Mouse (Mus musculus) MN1 (cell line): ENCODE results near the gene Tas2r104.

Experiments
- DNase-seq: peaks from one replicate; pipeline ENCODE4 v3.0.0-alpha.2; 2016; ENCODE audit warnings: low spot score

The Tas2r104 gene

DNA sequence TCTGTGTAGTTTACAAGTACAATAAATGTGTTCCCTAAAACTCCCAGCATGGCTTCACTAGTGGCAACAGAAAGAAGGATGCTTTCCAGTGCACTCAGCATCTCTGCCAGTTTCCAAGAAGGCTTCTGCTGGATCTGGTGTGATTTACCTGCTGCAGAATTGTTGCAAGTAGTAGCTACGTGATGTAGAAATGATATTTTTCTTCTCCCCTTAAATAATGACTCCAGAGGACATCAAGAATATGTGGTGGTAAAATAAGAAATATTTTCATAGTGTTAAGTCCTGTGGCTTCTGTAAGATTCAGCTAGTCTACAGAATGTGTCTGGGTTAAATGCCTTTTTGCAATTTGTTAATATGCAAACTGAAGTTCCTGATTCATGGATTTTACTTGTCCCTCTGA lies at the start of gene Tas2r104:
TSS of gene Tas2r104 (minus strand) at position 101 of the 400 bp plus-strand sequence.
- no peak for DNase-seq

DNA sequence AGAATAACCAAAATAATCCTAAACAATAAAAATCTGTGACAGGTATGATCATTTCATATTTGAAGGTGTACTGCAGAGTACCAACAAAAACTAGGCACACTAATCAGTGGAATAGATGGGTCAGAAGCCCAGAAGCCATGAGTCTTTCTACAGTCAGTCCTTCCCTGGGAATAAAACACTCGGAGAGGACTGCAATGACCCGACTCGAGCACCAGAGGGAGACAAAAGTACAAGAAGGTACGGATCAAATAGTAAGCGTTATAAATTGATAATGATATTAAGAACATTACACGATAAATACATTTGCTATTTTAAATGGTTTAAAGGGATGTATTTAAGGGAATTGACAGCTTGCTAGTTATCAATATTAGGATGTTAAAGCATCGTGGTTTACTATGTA lies 27.3 kb upstream of the Tas2r104 start:
- DNase-seq = peak; percentile 17

DNA sequence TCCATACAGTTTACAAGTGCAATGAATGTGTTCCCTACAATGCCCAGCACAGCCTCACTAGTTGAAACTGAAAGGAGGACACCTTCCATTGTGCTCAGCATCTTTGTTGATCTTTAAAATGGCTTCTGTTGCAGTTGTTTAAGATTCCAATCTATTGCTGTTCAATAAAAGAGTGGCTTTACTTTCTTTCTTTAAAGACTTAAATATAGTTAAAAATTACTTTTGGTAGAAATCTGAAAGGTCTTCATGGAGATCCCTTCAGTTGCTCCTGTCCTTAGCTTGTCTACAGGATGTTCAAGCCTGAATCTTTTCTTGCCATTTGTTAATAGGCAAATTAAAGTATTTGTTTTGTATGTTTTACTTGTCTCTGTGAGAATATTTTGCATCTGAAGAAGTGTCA lies 4.4 kb upstream of the Tas2r104 start, which contains the start of gene Tas2r114:
TSS of gene Tas2r114 (minus strand) at position 101 of the 400 bp plus-strand sequence.
- no peak for DNase-seq

DNA sequence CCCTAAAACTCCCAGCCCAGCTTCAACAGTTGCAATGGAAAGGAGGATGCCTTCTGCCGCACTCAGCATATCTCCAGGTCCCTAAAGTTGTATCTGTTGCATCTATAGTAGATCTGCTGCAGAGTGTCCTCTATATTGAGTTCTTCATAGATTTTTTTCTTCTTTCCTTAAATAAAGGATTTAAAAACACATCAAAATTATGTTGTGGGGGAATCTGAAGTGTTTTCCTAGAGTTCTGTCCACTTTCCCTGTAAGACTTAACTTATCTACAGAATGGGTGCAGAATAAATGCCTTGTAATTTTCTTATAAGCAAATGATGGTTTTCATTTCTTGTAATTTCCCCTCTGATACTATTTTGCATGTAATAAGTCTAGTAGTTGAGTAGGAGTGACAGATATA lies 1.9 kb upstream of the Tas2r104 start, which contains the start of gene Tas2r105:
TSS of gene Tas2r105 (minus strand) at position 101 of the 400 bp plus-strand sequence.
- no peak for DNase-seq

DNA sequence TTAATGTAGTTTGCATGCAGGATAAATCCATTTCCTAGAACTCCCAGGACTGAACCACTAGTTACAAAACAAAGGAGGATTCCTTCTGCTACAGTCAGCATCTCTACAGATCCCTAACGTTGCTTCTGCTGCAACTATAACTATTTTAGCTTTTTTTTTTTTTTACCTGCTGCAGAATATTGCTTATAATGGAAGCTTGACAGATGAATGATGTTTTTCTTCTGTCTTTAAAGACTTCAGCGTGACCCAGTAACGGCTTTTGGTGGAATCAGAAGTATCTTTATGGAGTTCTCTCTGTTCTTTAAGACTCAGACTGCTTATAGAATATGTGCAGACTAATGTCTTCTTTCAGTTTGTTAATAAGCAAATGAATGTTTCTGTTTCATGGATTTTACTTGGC lies 6.8 kb downstream of the Tas2r104 start, which contains the start of gene Tas2r106:
TSS of gene Tas2r106 (minus strand) at position 101 of the 400 bp plus-strand sequence.
- DNase-seq = no peak

DNA sequence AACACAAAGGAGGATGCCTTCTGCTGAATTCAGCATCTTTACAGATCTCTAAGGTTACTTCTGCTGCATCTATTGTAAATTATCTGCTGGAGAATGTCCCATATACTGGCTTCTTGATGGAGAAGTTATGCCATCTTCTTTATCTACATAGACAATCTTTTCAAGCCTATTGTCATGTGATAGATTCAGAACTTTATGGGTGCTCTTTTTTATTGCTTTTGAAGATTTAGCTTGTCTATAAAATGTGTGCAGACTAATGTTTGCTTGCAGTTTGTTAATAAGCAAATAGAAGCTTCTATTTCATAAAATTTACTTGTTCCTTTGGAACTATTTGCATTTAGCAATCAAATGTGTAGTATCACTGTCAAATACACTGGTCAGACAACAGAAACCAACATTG lies 25.5 kb downstream of the Tas2r104 start, which contains the start of gene Tas2r107:
TSS of gene Tas2r107 (minus strand) at position 101 of the 400 bp plus-strand sequence.
- DNase-seq = no peak
